Mouse (Mus musculus): Measurements from ENCODE around the gene Tbxas1. TPM values are rescaled to one million over a fixed set of nuclear protein-coding genes. Genes with fewer than 3 reads are reported as not detected.

Gene Tbxas1
- total RNA-seq, 2 experiments from 2014 or later, result 2.8 TPM

GRCm38 (mm10) chr6:38967988-38968387 is 92.8 kb downstream of the Tbxas1 start:
- Histone ChIP-seq H3K27ac (no peak overlapping the region), H3K4me3 (no peak overlapping the region)
- no peak for DNase-seq (ENCODE audit: low spot score in 2 of 2)
- TF ChIP-seq CTCF (conservative IDR thresholded peaks at IDR 0.05), result no peak

GRCm38 (mm10) chr6:38969944-38970740 is 94.9 kb downstream of the Tbxas1 start:
- Histone ChIP-seq H3K4me3 (no peak overlapping the region), H3K27ac (no peak overlapping the region)
- DNase-seq (ENCODE audit: low spot score in 2 of 2), result no peak
- no peak for TF ChIP-seq CTCF (conservative IDR thresholded peaks at IDR 0.05)

- Histone ChIP-seq H3K4me3 (no peak overlapping the region), H3K27ac (no peak overlapping the region)
- TF ChIP-seq CTCF (conservative IDR thresholded peaks at IDR 0.05), result no peak
- DNase-seq (ENCODE audit: low spot score in 2 of 2), result no peak
Measured at GRCm38 (mm10) chr6:38970759-38971158, 95.6 kb downstream of the Tbxas1 start.

- TF ChIP-seq CTCF (conservative IDR thresholded peaks at IDR 0.05), result no peak
- Histone ChIP-seq H3K4me3 (no peak overlapping the region), H3K27ac (no peak overlapping the region)
- DNase-seq (ENCODE audit: low spot score in 2 of 2), result no peak
Measured at GRCm38 (mm10) chr6:38972826-38973225, 97.6 kb downstream of the Tbxas1 start.

- Histone ChIP-seq H3K27ac (no peak overlapping the region), H3K4me3 (no peak overlapping the region)
- DNase-seq (ENCODE audit: low spot score in 2 of 2), result no peak
- TF ChIP-seq CTCF (conservative IDR thresholded peaks at IDR 0.05), result no peak
Measured at GRCm38 (mm10) chr6:38973441-38974161, 98.4 kb downstream of the Tbxas1 start.

GRCm38 (mm10) chr6:38974162-38974525 is 98.9 kb downstream of the Tbxas1 start:
- Histone ChIP-seq H3K4me3 (no peak overlapping the region), H3K27ac (no peak overlapping the region)
- TF ChIP-seq CTCF (conservative IDR thresholded peaks at IDR 0.05), result no peak
- DNase-seq (ENCODE audit: low spot score in 2 of 2), result no peak

- DNase-seq (ENCODE audit: low spot score in 2 of 2), result no peak
- Histone ChIP-seq H3K4me3 (no peak overlapping the region), H3K27ac (no peak overlapping the region)
- no peak for TF ChIP-seq CTCF (conservative IDR thresholded peaks at IDR 0.05)
Measured at GRCm38 (mm10) chr6:38974536-38975268, 99.5 kb downstream of the Tbxas1 start.

- DNase-seq (ENCODE audit: low spot score in 2 of 2), result no peak
- no peak overlapping the region for H3K4me3 ChIP-seq
- H3K27ac ChIP-seq, result no peak overlapping the region
- no peak for TF ChIP-seq CTCF (conservative IDR thresholded peaks at IDR 0.05)
Measured at GRCm38 (mm10) chr6:38975866-38976265, 100.7 kb downstream of the Tbxas1 start.

- Histone ChIP-seq H3K4me3 (no peak overlapping the region), H3K27ac (no peak overlapping the region)
- DNase-seq (ENCODE audit: low spot score in 2 of 2), result no peak
- no peak for TF ChIP-seq CTCF (conservative IDR thresholded peaks at IDR 0.05)
Measured at GRCm38 (mm10) chr6:38976355-38976754, 101.2 kb downstream of the Tbxas1 start.

GRCm38 (mm10) chr6:38980921-38981715 is 105.9 kb downstream of the Tbxas1 start:
- Histone ChIP-seq H3K27ac (no peak overlapping the region), H3K4me3 (no peak overlapping the region)
- DNase-seq (ENCODE audit: low spot score in 2 of 2), result no peak
- TF ChIP-seq CTCF (conservative IDR thresholded peaks at IDR 0.05), result no peak

GRCm38 (mm10) chr6:38982071-38982470 is 106.9 kb downstream of the Tbxas1 start:
- TF ChIP-seq CTCF (conservative IDR thresholded peaks at IDR 0.05), result no peak
- Histone ChIP-seq H3K4me3 (no peak overlapping the region), H3K27ac (no peak overlapping the region)
- no peak for DNase-seq (ENCODE audit: low spot score in 2 of 2)

GRCm38 (mm10) chr6:38982656-38983055 is 107.5 kb downstream of the Tbxas1 start:
- DNase-seq (ENCODE audit: low spot score in 2 of 2), result no peak
- no peak for TF ChIP-seq CTCF (conservative IDR thresholded peaks at IDR 0.05)

More at GRCm38 (mm10) chr6:38982656-38983055, 107.5 kb downstream of the Tbxas1 start:
- Histone ChIP-seq H3K4me3 (no peak overlapping the region), H3K27ac (0 out of 2 replicates have a peak overlapping the region, but pooled peaks have one; percentile 36)
